Mouse (Mus musculus) limb, embryonic 11.5 days (tissue): ENCODE data around the gene Msh2. TPM values are rescaled to one million over a fixed set of nuclear protein-coding genes. Genes with fewer than 3 reads are reported as not detected.
A peak's percentile ranks its signal among the peaks of the same experiment; 100 is the strongest.
"Not testable (repeated sequence)": the region's sequence is repeated elsewhere in the genome, so short reads cannot be mapped to it uniquely, and the experiment has no call there.

Source experiments
- ATAC-seq: fragments of 200-750 bp; cut with Nextera tagmentation; 2 replicates; pipeline ENCODE4 v1.8.0; 2017; ENCODE audit warnings: low read depth; ENCODE audit not compliant: insufficient number of reproducible peaks, low FRiP score, low TSS enrichment
- DNase-seq: peaks from one replicate; pipeline ENCODE4 v3.0.0-alpha.2; 2015; ENCODE audit warnings: low spot score
- H3K27ac ChIP-seq: fragments of 300-500 bp; sonication (generic); replicated peaks from 2 replicates; pipeline ENCODE4 v1.5.1; 2014; ENCODE audit warnings: low read depth, mild to moderate bottlenecking, low read length
- H3K27me3 ChIP-seq: fragments of 300-500 bp; sonication (generic); 2 replicates; pipeline ENCODE4 v1.6.1; 2014; ENCODE audit warnings: mild to moderate bottlenecking, low read length, mixed read lengths; ENCODE audit not compliant: control insufficient read depth, insufficient read depth
- H3K36me3 ChIP-seq: fragments of 300-500 bp; sonication (generic); 2 replicates; pipeline ENCODE4 v1.6.1; 2014; ENCODE audit warnings: mild to moderate bottlenecking, low read length, moderate library complexity, mixed read lengths; ENCODE audit not compliant: control insufficient read depth, insufficient read depth
- H3K4me1 ChIP-seq: fragments of 300-500 bp; sonication (generic); 2 replicates; pipeline ENCODE4 v1.6.1; 2014; ENCODE audit warnings: low read length, mixed read lengths; ENCODE audit not compliant: control insufficient read depth, insufficient read depth
- H3K4me2 ChIP-seq: fragments of 300-500 bp; sonication (generic); 2 replicates; pipeline ENCODE4 v1.6.1; 2014; ENCODE audit warnings: low read depth, mild to moderate bottlenecking, moderate library complexity; ENCODE audit not compliant: severe bottlenecking
- H3K4me3 ChIP-seq: fragments of 300-500 bp; sonication (generic); 2 replicates; pipeline ENCODE4 v1.5.1; 2014; ENCODE audit warnings: low read depth, low read length
- H3K9ac ChIP-seq: fragments of 300-500 bp; sonication (generic); 2 replicates; pipeline ENCODE4 v1.6.1; 2014; ENCODE audit warnings: mild to moderate bottlenecking, low read length
- H3K9me3 ChIP-seq: fragments of 300-500 bp; sonication (generic); 2 replicates; pipeline ENCODE4 v1.6.1; 2016; ENCODE audit warnings: low read length; ENCODE audit not compliant: control insufficient read depth
- WGBS: fragments of 180-500 bp; shearing (Covaris S2); extraction: QIAGEN DNeasy Blood & Tissue Kit; methylation state at CpG from one replicate; pipeline ENCODE4 v1.1.7; 2014; 5-methylcytosine and 5-hydroxymethylcytosine counted together
- polyA plus RNA-seq: library from polyadenylated mRNA; unstranded; fragments of >200 nt; fragmentation: Nextera tagmentation; extraction: Ambion mirVana; gene quantifications from 2 replicates; pipeline ENCODE4 v1.2.1, GENCODE M21; 2014

The Msh2 gene
- polyA plus RNA-seq, 1 experiment from 2014 or later, result 87.9 TPM

GRCm38 (mm10) chr17:87642744-87643143 lies 29.4 kb upstream of the Msh2 start:
- Histone ChIP-seq H3K27ac (no peak overlapping the region), H3K9me3 (no peaks in the 10 kb centered on the region), H3K4me2 (no peak overlapping the region), H3K27me3 (peaks cover 7% of the 10 kb centered on the region), H3K4me3 (no peak overlapping the region), H3K9ac (no peak overlapping the region), H3K36me3 (no peaks in the 10 kb centered on the region), H3K4me1 (no peaks in the 10 kb centered on the region)
- DNase-seq (no peak), ATAC-seq (no peak)
- 82% methylated on average over 8 of the region's 8 CpGs for WGBS

- not testable (repeated sequence) for H3K4me3 ChIP-seq, H3K27me3 ChIP-seq, H3K9me3 ChIP-seq, H3K9ac ChIP-seq, H3K4me2 ChIP-seq, H3K27ac ChIP-seq, H3K36me3 ChIP-seq, ATAC-seq, H3K4me1 ChIP-seq, DNase-seq
- 94% methylated on average over 5 of the region's 5 CpGs for WGBS
Observed at GRCm38 (mm10) chr17:87655616-87656015, 16.5 kb upstream of the Msh2 start.

- not testable (repeated sequence) for H3K4me2 ChIP-seq, H3K4me3 ChIP-seq, H3K27ac ChIP-seq, H3K9me3 ChIP-seq, H3K4me1 ChIP-seq, H3K27me3 ChIP-seq, H3K36me3 ChIP-seq, H3K9ac ChIP-seq, ATAC-seq, DNase-seq
- WGBS, result 90% methylated on average over 9 of the region's 9 CpGs
Observed at GRCm38 (mm10) chr17:87661958-87662573, 10.1 kb upstream of the Msh2 start.

- Histone ChIP-seq H3K27me3 (no peaks in the 10 kb centered on the region), H3K4me2 (no peak overlapping the region), H3K9me3 (no peaks in the 10 kb centered on the region), H3K9ac (no peak overlapping the region), H3K4me3 (no peak overlapping the region), H3K27ac (no peak overlapping the region), H3K4me1 (no peaks in the 10 kb centered on the region), H3K36me3 (no peaks in the 10 kb centered on the region)
- ATAC-seq (no peak), DNase-seq (no peak)
Observed at GRCm38 (mm10) chr17:87664238-87664637, 7.9 kb upstream of the Msh2 start.

- Histone ChIP-seq H3K27me3 (no peaks in the 10 kb centered on the region), H3K27ac (no peak overlapping the region), H3K4me2 (no peak overlapping the region), H3K36me3 (no peaks in the 10 kb centered on the region), H3K4me1 (no peaks in the 10 kb centered on the region), H3K9me3 (no peaks in the 10 kb centered on the region), H3K9ac (no peak overlapping the region), H3K4me3 (no peak overlapping the region)
- DNase-seq, result peak; percentile 69
- no peak for ATAC-seq
- WGBS, result 83% methylated on average over 10 of the region's 10 CpGs
Observed at GRCm38 (mm10) chr17:87665066-87665822, 6.9 kb upstream of the Msh2 start.

GRCm38 (mm10) chr17:87672677-87673286 lies 652 bp downstream of the Msh2 start:
- ATAC-seq, result peak; percentile 65
- H3K27ac ChIP-seq, result peak overlapping the region; percentile 76
- no peaks in the 10 kb centered on the region for H3K9me3 ChIP-seq
- H3K4me3 ChIP-seq, result peak overlapping the region; percentile 84
- no peak for DNase-seq
- no peaks in the 10 kb centered on the region for H3K27me3 ChIP-seq
- WGBS, result under 1% methylated on average over 46 of the region's 54 CpGs
- peak overlapping the region; percentile 88 for H3K9ac ChIP-seq
- peak overlapping the region; percentile 53 for H3K4me2 ChIP-seq
- H3K36me3 ChIP-seq, result no peaks in the 10 kb centered on the region
- 0 out of 2 replicates have a peak, but pooled peaks cover 5% of the 10 kb centered on the region for H3K4me1 ChIP-seq

GRCm38 (mm10) chr17:87676916-87677474 lies 4.9 kb downstream of the Msh2 start:
- not testable (repeated sequence) for H3K27ac ChIP-seq, H3K9ac ChIP-seq, H3K4me1 ChIP-seq, H3K4me2 ChIP-seq, DNase-seq, H3K36me3 ChIP-seq, H3K4me3 ChIP-seq, ATAC-seq, H3K9me3 ChIP-seq, H3K27me3 ChIP-seq
- WGBS, result 92% methylated on average over 1 of the region's 1 CpGs

GRCm38 (mm10) chr17:87677656-87678055 lies 5.5 kb downstream of the Msh2 start:
- H3K27me3 ChIP-seq, result no peaks in the 10 kb centered on the region
- H3K36me3 ChIP-seq, result peaks cover 5% of the 10 kb centered on the region; the same call in 1 of the 2 replicates
- H3K4me2 ChIP-seq, result no peak overlapping the region
- 0 out of 2 replicates have a peak, but pooled peaks cover 5% of the 10 kb centered on the region for H3K4me1 ChIP-seq
- WGBS, result 95% methylated on average over 8 of the region's 8 CpGs
- H3K9ac ChIP-seq, result no peak overlapping the region
- DNase-seq (no peak), ATAC-seq (no peak)
- no peaks in the 10 kb centered on the region for H3K9me3 ChIP-seq
- no peak overlapping the region for H3K27ac ChIP-seq
- no peak overlapping the region for H3K4me3 ChIP-seq
